Mouse (Mus musculus): ENCODE results near the gene Sfxn5. TPM values are rescaled to one million over a fixed set of nuclear protein-coding genes. Genes with fewer than 3 reads are reported as not detected.

The Sfxn5 gene
- polyA plus RNA-seq, 1 experiment from 2014 or later: 7.7 TPM

- Histone ChIP-seq H3K27me3 (no peaks in the 10 kb centered on the region), H3K4me1 (no peaks in the 10 kb centered on the region), H3K4me3 (no peak overlapping the region), H3K27ac (no peak overlapping the region), H3K4me2 (no peak overlapping the region), H3K36me3 (no peaks in the 10 kb centered on the region), H3K9ac (no peak overlapping the region), H3K9me3 (no peaks in the 10 kb centered on the region)
- ATAC-seq (ENCODE audit: borderline replicate concordance, extremely low read depth, low FRiP score, low TSS enrichment): no peak
- WGBS: 26% methylated on average over 15 of the region's 15 CpGs
These were observed 68.2 kb downstream of the Sfxn5 start for GRCm38 (mm10) chr6:85264982-85265518.

- Histone ChIP-seq H3K9me3 (no peaks in the 10 kb centered on the region), H3K27ac (no peak overlapping the region), H3K36me3 (no peaks in the 10 kb centered on the region), H3K9ac (no peak overlapping the region), H3K27me3 (no peaks in the 10 kb centered on the region), H3K4me1 (no peaks in the 10 kb centered on the region), H3K4me2 (no peak overlapping the region), H3K4me3 (no peak overlapping the region)
- 92% methylated on average over 4 of the region's 4 CpGs for WGBS
- no peak for ATAC-seq (ENCODE audit: borderline replicate concordance, extremely low read depth, low FRiP score, low TSS enrichment)
These were observed 70.2 kb downstream of the Sfxn5 start for GRCm38 (mm10) chr6:85262865-85263515.

GRCm38 (mm10) chr6:85259094-85259630 lies 74.1 kb downstream of the Sfxn5 start:
- H3K27ac ChIP-seq: no peak overlapping the region
- WGBS: 72% methylated on average over 12 of the region's 12 CpGs
- H3K4me3 ChIP-seq: no peak overlapping the region
- H3K9me3 ChIP-seq: no peaks in the 10 kb centered on the region
- ATAC-seq (ENCODE audit: borderline replicate concordance, extremely low read depth, low FRiP score, low TSS enrichment): no peak
- H3K4me2 ChIP-seq: no peak overlapping the region
- no peak overlapping the region for H3K9ac ChIP-seq
- no peaks in the 10 kb centered on the region for H3K36me3 ChIP-seq
- H3K27me3 ChIP-seq: no peaks in the 10 kb centered on the region
- peaks cover 2% of the 10 kb centered on the region; the same call in 1 of the 2 replicates for H3K4me1 ChIP-seq

GRCm38 (mm10) chr6:85255578-85255977 lies 77.6 kb downstream of the Sfxn5 start:
- Histone ChIP-seq H3K27ac (no peak overlapping the region), H3K36me3 (no peaks in the 10 kb centered on the region), H3K4me1 (peaks cover 4% of the 10 kb centered on the region; the same call in 1 of the 2 replicates), H3K9ac (no peak overlapping the region), H3K9me3 (no peaks in the 10 kb centered on the region), H3K27me3 (no peaks in the 10 kb centered on the region), H3K4me3 (no peak overlapping the region), H3K4me2 (no peak overlapping the region)
- WGBS: 79% methylated on average over 6 of the region's 6 CpGs
- no peak for ATAC-seq (ENCODE audit: borderline replicate concordance, extremely low read depth, low FRiP score, low TSS enrichment)

- Histone ChIP-seq H3K4me2 (no peak overlapping the region), H3K27ac (no peak overlapping the region), H3K9ac (no peak overlapping the region), H3K4me3 (no peak overlapping the region), H3K27me3 (no peaks in the 10 kb centered on the region), H3K4me1 (peaks cover 4% of the 10 kb centered on the region; the same call in 1 of the 2 replicates), H3K36me3 (no peaks in the 10 kb centered on the region), H3K9me3 (no peaks in the 10 kb centered on the region)
- WGBS: 50% methylated on average over 7 of the region's 7 CpGs
- ATAC-seq (ENCODE audit: borderline replicate concordance, extremely low read depth, low FRiP score, low TSS enrichment): peak; percentile 41; the same call in 1 of the 2 replicates
These were observed 79.2 kb downstream of the Sfxn5 start for GRCm38 (mm10) chr6:85253994-85254541.

GRCm38 (mm10) chr6:85253275-85253674 lies 79.9 kb downstream of the Sfxn5 start:
- H3K36me3 ChIP-seq: no peaks in the 10 kb centered on the region
- H3K27me3 ChIP-seq: no peaks in the 10 kb centered on the region
- H3K9ac ChIP-seq: no peak overlapping the region
- no peak for ATAC-seq (ENCODE audit: borderline replicate concordance, extremely low read depth, low FRiP score, low TSS enrichment)
- H3K9me3 ChIP-seq: no peaks in the 10 kb centered on the region
- H3K4me1 ChIP-seq: peaks cover 4% of the 10 kb centered on the region; the same call in 1 of the 2 replicates
- no peak overlapping the region for H3K4me3 ChIP-seq
- no peak overlapping the region for H3K4me2 ChIP-seq
- H3K27ac ChIP-seq: no peak overlapping the region
- WGBS: 57% methylated on average over 3 of the region's 3 CpGs

GRCm38 (mm10) chr6:85252251-85253058 lies 80.8 kb downstream of the Sfxn5 start:
- Histone ChIP-seq H3K4me3 (no peak overlapping the region), H3K27me3 (no peaks in the 10 kb centered on the region), H3K9me3 (no peaks in the 10 kb centered on the region), H3K36me3 (no peaks in the 10 kb centered on the region), H3K27ac (no peak overlapping the region), H3K9ac (no peak overlapping the region), H3K4me1 (peaks cover 4% of the 10 kb centered on the region; the same call in 1 of the 2 replicates), H3K4me2 (no peak overlapping the region)
- no peak for ATAC-seq (ENCODE audit: borderline replicate concordance, extremely low read depth, low FRiP score, low TSS enrichment)
- WGBS: 84% methylated on average over 17 of the region's 17 CpGs

- no peak overlapping the region for H3K27ac ChIP-seq
- no peak for ATAC-seq (ENCODE audit: borderline replicate concordance, extremely low read depth, low FRiP score, low TSS enrichment)
- WGBS: 44% methylated on average over 6 of the region's 6 CpGs
These were observed 82.4 kb downstream of the Sfxn5 start for GRCm38 (mm10) chr6:85250811-85251241.

GRCm38 (mm10) chr6:85249821-85250220 lies 83.4 kb downstream of the Sfxn5 start:
- Histone ChIP-seq H3K9ac (no peak overlapping the region), H3K36me3 (no peaks in the 10 kb centered on the region), H3K27me3 (no peaks in the 10 kb centered on the region), H3K4me1 (peaks cover 4% of the 10 kb centered on the region; the same call in 1 of the 2 replicates), H3K4me3 (no peak overlapping the region), H3K9me3 (no peaks in the 10 kb centered on the region), H3K27ac (no peak overlapping the region), H3K4me2 (no peak overlapping the region)
- WGBS: 84% methylated on average over 9 of the region's 9 CpGs
- ATAC-seq (ENCODE audit: borderline replicate concordance, extremely low read depth, low FRiP score, low TSS enrichment): no peak

More at GRCm38 (mm10) chr6:85250811-85251241, 82.4 kb downstream of the Sfxn5 start:
- H3K4me2 ChIP-seq: no peak overlapping the region
- no peaks in the 10 kb centered on the region for H3K36me3 ChIP-seq
- no peak overlapping the region for H3K9ac ChIP-seq
- no peak overlapping the region for H3K4me3 ChIP-seq
- peaks cover 4% of the 10 kb centered on the region; the same call in 1 of the 2 replicates for H3K4me1 ChIP-seq
- H3K27me3 ChIP-seq: no peaks in the 10 kb centered on the region
- no peaks in the 10 kb centered on the region for H3K9me3 ChIP-seq

- Histone ChIP-seq H3K27me3 (no peaks in the 10 kb centered on the region), H3K4me1 (no peaks in the 10 kb centered on the region), H3K4me2 (peak overlapping the region; percentile 42; the same call in 1 of the 2 replicates), H3K9me3 (no peaks in the 10 kb centered on the region), H3K9ac (no peak overlapping the region), H3K4me3 (no peak overlapping the region), H3K27ac (no peak overlapping the region), H3K36me3 (no peaks in the 10 kb centered on the region)
- 14% methylated on average over 4 of the region's 4 CpGs for WGBS
- ATAC-seq (ENCODE audit: borderline replicate concordance, extremely low read depth, low FRiP score, low TSS enrichment): peak; percentile 61; the same call in 1 of the 2 replicates
These were observed 94.2 kb downstream of the Sfxn5 start for GRCm38 (mm10) chr6:85239044-85239489.

- no peak overlapping the region for H3K4me3 ChIP-seq
- 52% methylated on average over 10 of the region's 10 CpGs for WGBS
- H3K4me2 ChIP-seq: no peak overlapping the region
- no peak overlapping the region for H3K27ac ChIP-seq
- H3K9ac ChIP-seq: no peak overlapping the region
- no peaks in the 10 kb centered on the region for H3K27me3 ChIP-seq
- ATAC-seq (ENCODE audit: borderline replicate concordance, extremely low read depth, low FRiP score, low TSS enrichment): no peak
- H3K36me3 ChIP-seq: no peaks in the 10 kb centered on the region
- peaks cover 4% of the 10 kb centered on the region; the same call in 1 of the 2 replicates for H3K4me1 ChIP-seq
- H3K9me3 ChIP-seq: no peaks in the 10 kb centered on the region
These were observed 95.5 kb downstream of the Sfxn5 start for GRCm38 (mm10) chr6:85237595-85238337.

Data from lung, embryonic 15.5 days (tissue).